In genomic region chr4:129580347-129580746, GRCm38 (mm10) we compare ENCODE assay signal across 13 mouse cellular contexts. TPM values are rescaled to one million over a fixed set of nuclear protein-coding genes. Genes with fewer than 3 reads are reported as not detected.
A peak's percentile ranks its signal among the peaks of the same experiment; 100 is the strongest.
DNase-seq lines count a peak whose midpoint lies in the region; ATAC-seq and TF ChIP-seq lines count a peak whose summit lies in the region.
"Had no signal": no experiment of that assay in that cellular context is flagged by ENCODE, and none has a peak within 500 bp of the region (broad histone marks: within the 10 kb centered on the region; RNA-seq: fewer than 3 reads in every experiment).

No protein-coding gene starts in this region.

- no peak overlapping the region for H3K27ac ChIP-seq in lung, postnatal 0 days (ENCODE audit: low read length)
- H3K27ac ChIP-seq: hindbrain, embryonic 10.5 days; layer of hippocampus, adult 2 months; neural tube, embryonic 12.5 days had no signal

- no peak overlapping the region for H3K4me3 ChIP-seq in lung, postnatal 0 days (ENCODE audit: low read depth, low read length)
- H3K4me3 ChIP-seq: hindbrain, embryonic 10.5 days; layer of hippocampus, adult 2 months; neural tube, embryonic 12.5 days had no signal

- TF ChIP-seq POLR2A in brain, embryonic 14.5 days (IDR thresholded peaks at IDR 0.05; ENCODE audit: borderline replicate concordance, extremely low read depth, insufficient read depth, insufficient read length, poor library complexity, severe bottlenecking), result no peak

- TF ChIP-seq CTCF in brain, embryonic 14.5 days (IDR thresholded peaks at IDR 0.05; ENCODE audit: borderline replicate concordance, extremely low read depth, insufficient read depth, insufficient read length), result no peak
- TF ChIP-seq CTCF in lung, postnatal 0 days (IDR thresholded peaks at IDR 0.05), result no peak

- no peak for TF ChIP-seq EP300 in lung, postnatal 0 days (IDR thresholded peaks at IDR 0.05)

- peaks cover 6% of the 10 kb centered on the region; the same call in 1 of the 2 replicates for H3K4me1 ChIP-seq in lung, postnatal 0 days (ENCODE audit: insufficient read depth, low read depth, low read length)

- no peaks in the 10 kb centered on the region for H3K9me3 ChIP-seq in lung, postnatal 0 days (ENCODE audit: low read length)
- H3K9me3 ChIP-seq: hindbrain, embryonic 10.5 days; neural tube, embryonic 12.5 days had no signal

- H3K27me3 ChIP-seq in lung, postnatal 0 days (replicated peaks; ENCODE audit: insufficient read depth, low read length), result no peaks in the 10 kb centered on the region
- H3K27me3 ChIP-seq: neural tube, embryonic 12.5 days had no signal

- WGBS in lung, postnatal 0 days, result 45% methylated on average over 7 of the region's 7 CpGs

- no peak for ATAC-seq in cerebellum, adult (ENCODE audit: insufficient number of reproducible peaks, low FRiP score, low TSS enrichment)
- ATAC-seq in lung, postnatal 0 days, result no peak
- ATAC-seq: forebrain, embryonic 16.5 days had no signal

- peak; percentile 57 for DNase-seq in cerebellum, adult 11-12 months
- peak; percentile 25 for DNase-seq in layer of hippocampus, adult 11-12 months (ENCODE audit: low spot score)
- DNase-seq in layer of hippocampus, adult 9-11 months, result no peak
- DNase-seq in brain, embryonic 14.5 days (ENCODE audit: low read depth), result peak; percentile 38
- DNase-seq in thymus, adult 18-20 months, result peak; percentile 54 to 73
- no peak for DNase-seq in urinary bladder, postnatal 10 days (ENCODE audit: low spot score)
- DNase-seq in lung, postnatal 0 days (ENCODE audit: low spot score), result no peak

- H3K4me2 ChIP-seq in lung, postnatal 0 days (replicated peaks; ENCODE audit: low read depth, low read length), result no peak overlapping the region
- H3K4me2 ChIP-seq: liver, embryonic 11.5 days; neural tube, embryonic 12.5 days had no signal

- H3K9ac ChIP-seq in lung, postnatal 0 days (replicated peaks; ENCODE audit: low read depth), result no peak overlapping the region
- H3K9ac ChIP-seq: neural tube, embryonic 12.5 days had no signal

- no peaks in the 10 kb centered on the region for H3K36me3 ChIP-seq in lung, postnatal 0 days (ENCODE audit: insufficient read depth, low read length)
- H3K36me3 ChIP-seq: hindbrain, embryonic 10.5 days; neural tube, embryonic 12.5 days had no signal

RNA-seq across cellular contexts. Expression of gene Fam167b, which starts 2.0 kb away (rescaled TPM):
- polyA plus RNA-seq in brain, embryonic 14.5 days (2012; rRNA removed), result 0.63 and 0.82 TPM in 2 replicates
- 3.2 and 4.5 TPM in 2 replicates for polyA plus RNA-seq in lung, postnatal 0 days (2015; fragmentation: Nextera tagmentation; extraction: Ambion mirVana)

RNA-seq across cellular contexts. Expression of gene Lck, which starts 6.9 kb away (rescaled TPM):
- 9.0 and 9.9 TPM in 2 replicates for polyA plus RNA-seq in brain, embryonic 14.5 days (2012; rRNA removed)
- polyA plus RNA-seq in lung, postnatal 0 days (2015; fragmentation: Nextera tagmentation; extraction: Ambion mirVana), result 2.5 TPM in 2 replicates

RNA-seq across cellular contexts. Expression of gene Eif3i, which starts 20.1 kb away (rescaled TPM):
- 297 and 390 TPM in 2 replicates for polyA plus RNA-seq in brain, embryonic 14.5 days (2012; rRNA removed)
- 140 and 161 TPM in 2 replicates for polyA plus RNA-seq in lung, postnatal 0 days (2015; fragmentation: Nextera tagmentation; extraction: Ambion mirVana)

RNA-seq across cellular contexts. Expression of gene Tmem234, which starts 20.1 kb away (rescaled TPM):
- 156 and 169 TPM in 2 replicates for polyA plus RNA-seq in brain, embryonic 14.5 days (2012; rRNA removed)
- polyA plus RNA-seq in lung, postnatal 0 days (2015; fragmentation: Nextera tagmentation; extraction: Ambion mirVana), result 186 and 192 TPM in 2 replicates

RNA-seq across cellular contexts. Expression of gene Dcdc2b, which starts 33.7 kb away (rescaled TPM):
- polyA plus RNA-seq in brain, embryonic 14.5 days (2012; rRNA removed), result 4.5 and 7.4 TPM in 2 replicates
- polyA plus RNA-seq in lung, postnatal 0 days (2015; fragmentation: Nextera tagmentation; extraction: Ambion mirVana), result 16.1 and 20.1 TPM in 2 replicates

Comparison
In these comparisons a context has a peak if more than half of its experiments do, and no peak if none do; other contexts are left out.
1. DNase-seq: peak in cerebellum, adult 11-12 months (single experiment), layer of hippocampus, adult 11-12 months (single experiment), brain, embryonic 14.5 days (single experiment) and thymus, adult 18-20 months (2 of 2); none in layer of hippocampus, adult 9-11 months (single experiment), urinary bladder, postnatal 10 days (single experiment) and lung, postnatal 0 days (single experiment).